ENCODE assay signal across 8 mouse cellular contexts in genomic region chr2:164909542-164909941, GRCm38 (mm10). TPM values are rescaled to one million over a fixed set of nuclear protein-coding genes. Genes with fewer than 3 reads are reported as not detected.
DNase-seq lines count a peak whose midpoint lies in the region; ATAC-seq and TF ChIP-seq lines count a peak whose summit lies in the region.

No protein-coding gene starts in this region.

- no peaks in the 10 kb centered on the region; the same call in 1 of the 2 replicates for H3K9me3 ChIP-seq in stomach, embryonic 15.5 days

- H3K27ac ChIP-seq in bone marrow macrophage, adult 2 months (ENCODE audit: insufficient read depth, low read depth, low read length) = no peak overlapping the region
- H3K27ac ChIP-seq in stomach, embryonic 15.5 days = no peak overlapping the region

- peaks cover 22% of the 10 kb centered on the region for H3K4me1 ChIP-seq in bone marrow macrophage, adult 2 months (ENCODE audit: control insufficient read depth, insufficient read depth, low read length)
- peaks cover 19% of the 10 kb centered on the region for H3K4me1 ChIP-seq in stomach, embryonic 15.5 days

- intact Hi-C loops in left cerebral cortex, postnatal 4 days (cut with DNase I) = no loop called here

- peak; percentile 42 for DNase-seq in CD4-positive, CD25-positive, alpha-beta regulatory T cell, adult 2 months (ENCODE audit: low read depth, low spot score)
- peak; percentile 24 for DNase-seq in forelimb bud, embryonic 11.5 days (ENCODE audit: low read depth, low spot score)
- DNase-seq in kidney, adult 9 months = peak; percentile 69
- peak; percentile 80 for DNase-seq in lung, postnatal 10 days
- no peak for DNase-seq in left cerebral cortex, postnatal 4 days

- H3K27me3 ChIP-seq in stomach, embryonic 15.5 days (replicated peaks) = no peaks in the 10 kb centered on the region

- H3K4me2 ChIP-seq in stomach, embryonic 15.5 days = peak overlapping the region; percentile 75

- 76% methylated on average over 1 of the region's 1 CpGs for WGBS in stomach, embryonic 15.5 days

- TF ChIP-seq POLR2A in bone marrow macrophage, adult 2 months (IDR thresholded peaks at IDR 0.05; ENCODE audit: borderline replicate concordance, low read depth, low read length) = no peak

- ATAC-seq in CD4-positive, CD25-positive, alpha-beta regulatory T cell, adult 4 months = no peak
- no peak for ATAC-seq in stomach, embryonic 15.5 days (ENCODE audit: insufficient read depth, low FRiP score, low read depth)

- peak overlapping the region; percentile 92; the same call in 1 of the 2 replicates for H3K9ac ChIP-seq in stomach, embryonic 15.5 days

- peaks cover 40% of the 10 kb centered on the region for H3K36me3 ChIP-seq in stomach, embryonic 15.5 days

- H3K4me3 ChIP-seq in bone marrow macrophage, adult 2 months (ENCODE audit: insufficient read depth, low read length) = peak overlapping the region; percentile 95
- H3K4me3 ChIP-seq in stomach, embryonic 15.5 days (replicated peaks) = peak overlapping the region; percentile 86

- peak; percentile 47; the same call in 1 of the 2 replicates for TF ChIP-seq CTCF in bone marrow macrophage, adult 2 months (IDR thresholded peaks at IDR 0.05; ENCODE audit: low read depth, low read length)

RNA-seq across cellular contexts. Expression of gene Zfp335, which starts 2.0 kb away (rescaled TPM):
- polyA plus RNA-seq in CD4-positive, CD25-positive, alpha-beta regulatory T cell, adult 4 months (2017; shearing (Covaris generic)) = 1 to 10 TPM; 5.6 to 8.2 TPM
- polyA plus RNA-seq in bone marrow macrophage, adult 2 months (2012; ENCODE audit: insufficient read depth, insufficient read length, missing spikeins) = 14.0 and 14.5 TPM in 2 replicates
- polyA plus RNA-seq in stomach, embryonic 15.5 days (2015; fragmentation: Nextera tagmentation; extraction: Ambion mirVana) = 10.6 and 12.1 TPM in 2 replicates
- 10 to 100 TPM; 30.0 to 31.2 TPM for total RNA-seq in left cerebral cortex, postnatal 4 days (2021)

RNA-seq across cellular contexts. Expression of gene Pcif1, which starts 30.4 kb away (rescaled TPM):
- 100 to 1,000 TPM; 106 to 115 TPM for polyA plus RNA-seq in CD4-positive, CD25-positive, alpha-beta regulatory T cell, adult 4 months (2017; shearing (Covaris generic))
- polyA plus RNA-seq in bone marrow macrophage, adult 2 months (2012; ENCODE audit: insufficient read depth, insufficient read length, missing spikeins) = 27.1 and 27.6 TPM in 2 replicates
- 64.7 and 70.9 TPM in 2 replicates for polyA plus RNA-seq in stomach, embryonic 15.5 days (2015; fragmentation: Nextera tagmentation; extraction: Ambion mirVana)
- 10 to 100 TPM; 53.9 to 61.4 TPM for total RNA-seq in left cerebral cortex, postnatal 4 days (2021)

RNA-seq across cellular contexts. Expression of gene Mmp9, which starts 31.0 kb away (rescaled TPM):
- 1 to 10 TPM; 2.0 to 4.1 TPM for polyA plus RNA-seq in CD4-positive, CD25-positive, alpha-beta regulatory T cell, adult 4 months (2017; shearing (Covaris generic))
- polyA plus RNA-seq in bone marrow macrophage, adult 2 months (2012; ENCODE audit: insufficient read depth, insufficient read length, missing spikeins) = 0.70 and 1.4 TPM in 2 replicates
- polyA plus RNA-seq in stomach, embryonic 15.5 days (2015; fragmentation: Nextera tagmentation; extraction: Ambion mirVana) = 5.3 and 6.2 TPM in 2 replicates
- 1 to 10 TPM; 2.1 to 2.3 TPM for total RNA-seq in left cerebral cortex, postnatal 4 days (2021)

RNA-seq across cellular contexts. Expression of gene Slc12a5, which starts 51.1 kb away (rescaled TPM):
- polyA plus RNA-seq in CD4-positive, CD25-positive, alpha-beta regulatory T cell, adult 4 months (2017; shearing (Covaris generic)) = under 1 TPM in 1 of 2 experiments, not detected in 1; 0.31 TPM
- not detected in 2 replicates for polyA plus RNA-seq in bone marrow macrophage, adult 2 months (2012; ENCODE audit: insufficient read depth, insufficient read length, missing spikeins)
- 1.0 and 1.4 TPM in 2 replicates for polyA plus RNA-seq in stomach, embryonic 15.5 days (2015; fragmentation: Nextera tagmentation; extraction: Ambion mirVana)
- 100 to 1,000 TPM; 158 to 181 TPM for total RNA-seq in left cerebral cortex, postnatal 4 days (2021)

RNA-seq across cellular contexts. Expression of gene Pltp, which starts 52.0 kb away (rescaled TPM):
- polyA plus RNA-seq in CD4-positive, CD25-positive, alpha-beta regulatory T cell, adult 4 months (2017; shearing (Covaris generic)) = under 1 TPM; 0.34 to 0.98 TPM
- 1,260 and 1,371 TPM in 2 replicates for polyA plus RNA-seq in bone marrow macrophage, adult 2 months (2012; ENCODE audit: insufficient read depth, insufficient read length, missing spikeins)
- 43.9 and 48.5 TPM in 2 replicates for polyA plus RNA-seq in stomach, embryonic 15.5 days (2015; fragmentation: Nextera tagmentation; extraction: Ambion mirVana)
- 10 to 100 TPM; 63.5 to 71.3 TPM for total RNA-seq in left cerebral cortex, postnatal 4 days (2021)
